Mouse (Mus musculus) frontal cortex, postnatal 25 days (tissue): ENCODE data around the gene Nagpa.

Experiments
- DNase-seq, 2 experiments: peaks; one replicate each; pipeline ENCODE4 v3.0.0; 2022; ENCODE audit warnings: low spot score in 2 of 2

Gene Nagpa

GRCm38 (mm10) chr16:5195080-5195479 is 8.7 kb downstream of the Nagpa start:
- peak; percentile 28 to 40 for DNase-seq

GRCm38 (mm10) chr16:5186234-5186633 is 17.6 kb downstream of the Nagpa start:
- DNase-seq: peak in 1 of 2 experiments; percentile 34

- no peak for DNase-seq
Observed at GRCm38 (mm10) chr16:5185691-5186090, 18.1 kb downstream of the Nagpa start.

GRCm38 (mm10) chr16:5184956-5185355 is 18.9 kb downstream of the Nagpa start:
- DNase-seq: no peak

DNA sequence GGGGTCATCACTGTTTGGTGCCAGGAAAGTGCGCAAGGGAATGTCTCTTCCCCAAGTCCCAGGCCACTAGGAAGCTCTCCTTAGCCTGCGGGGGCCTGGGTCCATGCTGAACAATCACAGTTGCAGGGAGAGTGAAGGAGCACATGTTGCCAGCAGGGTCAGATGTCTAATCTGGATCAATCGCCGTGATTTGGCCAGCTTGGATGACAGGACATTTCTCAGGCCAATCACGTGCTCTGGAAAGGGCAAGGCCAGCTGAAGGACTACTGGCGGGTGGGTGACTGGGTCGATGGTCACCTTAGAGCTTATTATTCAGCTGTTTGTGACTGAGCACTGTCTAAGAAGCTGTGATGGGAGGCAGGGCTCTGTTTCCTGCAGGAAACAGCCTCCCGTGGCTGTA is 19.7 kb downstream of the Nagpa start:
- DNase-seq: no peak

DNA sequence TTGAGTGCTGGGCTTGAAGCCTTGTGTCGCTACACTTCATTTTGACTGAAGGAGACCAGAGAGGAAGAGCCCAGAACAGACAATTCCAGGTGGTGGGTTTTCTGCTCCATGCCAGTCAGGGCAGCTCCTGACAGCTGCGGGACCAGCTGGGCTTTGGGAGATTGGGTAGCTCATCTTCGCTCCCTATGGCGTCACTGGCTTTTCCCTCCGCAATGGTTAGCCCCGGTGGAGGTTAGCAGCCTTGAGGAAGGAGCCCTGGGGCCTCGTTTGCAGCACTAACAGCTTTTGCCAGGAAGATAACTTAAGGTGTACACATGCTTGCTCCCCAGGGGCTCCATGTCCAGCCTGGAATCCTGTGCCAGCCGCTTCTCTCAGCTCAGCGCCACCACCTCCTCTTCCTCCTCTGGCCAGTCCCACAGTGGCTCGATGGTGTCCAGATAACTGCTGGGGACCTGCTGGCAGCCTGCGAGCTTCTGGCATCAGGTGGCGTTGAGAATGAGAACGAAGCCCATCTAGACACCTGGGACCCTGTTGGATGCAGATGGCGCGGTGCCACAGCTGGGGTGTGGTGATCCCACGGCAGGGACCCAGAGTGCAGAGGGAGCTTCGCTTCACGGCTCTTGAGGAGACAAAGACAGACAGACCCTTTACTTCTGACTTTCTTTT is 20.4 kb downstream of the Nagpa start:
- DNase-seq: no peak

DNA sequence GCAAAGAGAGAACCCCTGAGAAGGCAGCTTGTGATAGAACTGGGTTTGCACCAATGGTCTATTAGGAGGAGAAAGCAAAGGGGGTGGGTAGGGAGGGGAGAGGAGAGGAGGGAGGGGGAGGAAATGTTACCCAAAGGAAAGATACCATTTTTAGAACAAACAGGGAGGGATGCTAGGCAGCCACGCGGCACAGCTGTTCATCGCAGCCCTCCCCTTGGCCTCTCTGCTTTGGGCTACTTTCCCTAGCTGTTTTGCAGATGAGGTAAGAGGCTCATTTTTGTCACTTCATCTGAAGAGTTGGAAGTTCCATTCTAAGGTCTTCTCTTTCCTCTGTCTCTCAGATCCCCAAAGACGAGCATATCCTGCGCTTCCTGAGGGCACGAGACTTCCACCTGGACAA is 31.2 kb downstream of the Nagpa start:
- no peak for DNase-seq

DNA sequence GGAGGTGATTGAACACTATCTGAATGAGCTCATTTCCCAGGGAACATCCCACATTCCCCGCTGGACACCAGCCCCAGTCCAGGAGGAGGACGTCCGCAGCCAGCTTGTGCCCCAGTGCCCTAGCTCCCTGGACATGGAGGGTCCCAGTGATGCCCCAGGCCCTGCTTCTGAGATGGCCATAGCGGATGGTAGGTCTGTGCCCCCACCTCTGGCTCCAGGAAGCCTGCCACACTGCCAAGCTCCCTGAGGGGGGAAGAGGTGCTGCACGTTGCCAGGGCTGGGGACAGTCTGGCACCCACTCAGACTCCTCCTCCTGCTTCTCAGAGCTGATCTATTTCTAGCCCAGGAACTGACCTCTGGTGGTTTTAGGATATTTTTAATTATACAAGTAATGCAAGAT is 35.0 kb downstream of the Nagpa start:
- DNase-seq: no peak

DNA sequence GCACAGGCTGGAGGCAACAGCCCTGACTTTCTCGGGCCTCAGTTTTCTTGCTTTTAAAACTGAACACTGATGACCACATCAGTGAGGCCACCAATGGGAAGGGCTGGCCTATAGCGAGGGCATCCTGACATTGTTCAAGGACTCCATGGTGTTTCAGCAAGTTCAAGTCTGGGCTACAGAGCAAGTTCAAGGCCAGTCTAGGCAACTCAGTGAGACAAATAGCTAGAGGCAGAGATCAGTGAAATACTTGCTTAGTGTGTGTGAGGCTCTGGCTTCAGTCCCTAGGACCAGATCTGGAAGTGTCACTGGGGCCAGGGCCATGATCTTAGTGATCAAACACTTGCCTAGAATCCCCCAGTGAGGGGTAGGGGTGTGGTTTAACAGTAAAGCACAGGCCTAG is 35.8 kb downstream of the Nagpa start:
- DNase-seq: no peak

GRCm38 (mm10) chr16:5164327-5164726 is 39.5 kb downstream of the Nagpa start:
- DNase-seq: no peak

DNA sequence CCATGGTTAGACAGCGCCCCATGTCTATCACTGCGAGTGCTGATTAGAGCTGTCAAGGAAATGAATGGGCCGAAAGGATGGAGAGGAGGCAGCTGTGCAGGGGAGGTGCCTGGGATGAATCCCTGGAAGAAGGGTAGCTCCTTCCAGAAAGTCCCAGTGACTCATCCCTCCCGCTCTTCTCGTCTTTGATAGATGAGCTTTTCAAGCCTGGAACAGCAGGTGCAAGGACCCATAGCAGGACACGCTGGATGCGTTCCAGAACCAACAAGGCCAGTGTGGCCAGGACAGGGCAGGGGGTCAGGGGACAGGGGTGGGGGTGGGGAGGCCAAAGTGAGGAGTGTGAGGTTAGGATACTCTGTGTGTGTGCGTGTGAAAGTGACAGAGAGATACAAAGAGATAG is 44.6 kb downstream of the Nagpa start:
- DNase-seq: no peak

GRCm38 (mm10) chr16:5157113-5157512 is 46.7 kb downstream of the Nagpa start:
- DNase-seq: no peak

DNA sequence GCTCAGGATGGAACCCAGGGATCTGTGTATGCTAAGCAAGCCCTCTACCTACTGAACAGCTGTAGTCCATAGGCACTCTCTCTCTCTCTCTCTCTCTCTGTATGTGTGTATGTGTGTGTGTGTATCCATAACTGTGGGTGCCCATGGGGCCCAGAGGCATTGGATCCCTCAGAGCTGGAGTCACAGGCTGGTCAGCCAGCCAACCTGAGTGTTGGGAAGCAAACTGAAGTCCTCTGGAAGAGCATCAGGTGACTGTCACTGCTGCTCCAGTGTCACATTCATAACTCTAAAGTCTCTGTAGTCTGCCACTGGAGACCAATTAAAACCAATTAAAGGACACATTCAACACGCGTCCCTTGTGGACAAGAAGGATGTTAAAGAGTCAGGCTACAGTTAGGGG is 47.3 kb downstream of the Nagpa start:
- no peak for DNase-seq

- no peak for DNase-seq
Observed at GRCm38 (mm10) chr16:5155014-5155413, 48.8 kb downstream of the Nagpa start.

DNA sequence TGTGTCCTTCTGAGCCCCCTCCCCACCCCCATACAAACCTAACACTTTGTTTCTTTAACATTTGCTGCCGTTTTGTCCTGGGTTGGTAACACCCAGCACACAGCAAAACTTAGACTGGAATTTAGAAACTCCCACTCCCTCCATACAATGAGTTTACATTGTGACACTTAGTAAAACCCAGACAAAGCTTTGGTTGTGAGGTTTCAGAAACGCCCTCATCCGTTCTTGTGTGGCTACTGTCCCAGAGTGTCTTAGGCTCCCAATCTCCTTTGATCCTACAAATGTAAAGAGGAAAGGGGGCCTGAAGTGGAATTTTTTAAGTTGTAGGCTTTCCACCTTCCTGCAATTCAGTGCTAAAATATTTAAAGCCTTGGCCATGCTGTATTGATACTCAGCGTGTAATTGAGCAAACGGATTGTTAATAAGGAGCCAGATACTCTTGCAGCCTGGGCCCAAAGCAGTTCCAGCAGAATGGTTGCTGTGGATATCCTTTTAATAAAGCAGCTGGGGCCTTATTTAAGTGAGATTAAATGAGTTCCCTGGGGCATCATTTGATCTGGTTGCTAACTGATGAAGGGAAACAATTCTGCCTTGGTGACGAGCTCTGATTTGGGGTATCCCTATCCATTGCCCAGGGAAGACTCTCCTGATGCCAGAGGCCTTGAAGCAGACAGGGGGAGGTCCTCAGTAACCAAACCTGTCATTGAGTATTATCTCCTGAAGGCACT is 50.3 kb downstream of the Nagpa start:
- DNase-seq: no peak

- DNase-seq: no peak
Observed at GRCm38 (mm10) chr16:5150544-5150943, 53.3 kb downstream of the Nagpa start.

- no peak for DNase-seq
Observed at GRCm38 (mm10) chr16:5147037-5147385, 56.8 kb downstream of the Nagpa start, which contains the start of gene Sec14l5. Gene Sec14l5 (plus strand): TSS chr16:5147109.

- DNase-seq: no peak
Observed at GRCm38 (mm10) chr16:5146367-5147036, 57.3 kb downstream of the Nagpa start.

- peak; percentile 49 to 65 for DNase-seq
Observed at GRCm38 (mm10) chr16:5145570-5145969, 58.2 kb downstream of the Nagpa start.
